Mouse (Mus musculus) urinary bladder, adult 2 months (tissue): ENCODE results near the gene Rasgef1b. TPM values are rescaled to one million over a fixed set of nuclear protein-coding genes. Genes with fewer than 3 reads are reported as not detected.

ENCODE experiments used
- DNase-seq: peaks from one replicate; pipeline ENCODE4 v3.0.0; 2022; ENCODE audit warnings: low spot score
- polyA plus RNA-seq: library from polyadenylated mRNA; depleted of rRNA; stranded (reverse); fragments of >200 nt; gene quantifications from 2 replicates; pipeline ENCODE4 v1.2.3, GENCODE M21; 2012

Rasgef1b gene
- polyA plus RNA-seq, 1 experiment: 5.7 TPM

- no peak for DNase-seq
Measured at GRCm38 (mm10) chr5:99541999-99542765, 186.7 kb downstream of the Rasgef1b start.

- DNase-seq: no peak
Measured at GRCm38 (mm10) chr5:99541321-99541895, 187.5 kb downstream of the Rasgef1b start.

DNA sequence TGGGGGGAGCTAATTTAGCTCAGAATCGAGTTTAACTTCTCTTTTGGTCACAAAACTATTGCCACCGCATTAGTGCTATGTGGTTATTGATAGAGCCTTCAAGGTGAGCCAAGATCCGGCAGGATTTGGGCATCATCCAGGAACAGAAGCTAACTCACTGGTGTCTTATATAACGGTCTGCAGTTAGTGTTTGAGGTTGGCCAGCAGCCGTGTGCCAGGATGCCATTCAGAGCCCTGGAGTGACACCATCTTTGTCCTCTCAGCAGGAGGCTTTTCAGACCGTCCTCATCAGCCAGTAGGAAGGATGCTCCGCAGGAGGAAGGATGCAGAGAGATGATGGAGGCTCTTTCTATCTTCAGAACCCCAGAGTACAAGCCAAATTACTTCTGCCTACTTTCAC lies 195.4 kb downstream of the Rasgef1b start:
- no peak for DNase-seq

GRCm38 (mm10) chr5:99526797-99527201 lies 202.1 kb downstream of the Rasgef1b start:
- no peak for DNase-seq

DNA sequence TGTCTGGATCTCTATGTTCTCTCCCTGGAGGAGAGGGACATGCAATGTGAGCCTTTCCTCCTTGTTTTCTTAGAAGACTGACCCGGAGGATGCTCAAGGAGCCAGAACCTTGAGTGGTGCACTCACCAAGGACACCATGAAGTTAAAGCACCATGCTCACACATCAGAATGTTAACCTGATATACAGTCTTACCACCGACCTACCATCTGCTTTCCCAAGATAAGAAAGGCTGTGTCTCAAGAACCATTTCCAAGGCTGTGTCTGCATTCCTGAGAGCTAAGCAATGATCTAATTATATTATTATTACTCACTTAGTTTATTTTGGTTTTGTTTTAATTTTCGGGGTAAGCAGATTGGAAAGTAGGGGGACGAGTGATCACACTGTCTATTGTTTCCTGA lies 203.2 kb downstream of the Rasgef1b start:
- DNase-seq: no peak

DNA sequence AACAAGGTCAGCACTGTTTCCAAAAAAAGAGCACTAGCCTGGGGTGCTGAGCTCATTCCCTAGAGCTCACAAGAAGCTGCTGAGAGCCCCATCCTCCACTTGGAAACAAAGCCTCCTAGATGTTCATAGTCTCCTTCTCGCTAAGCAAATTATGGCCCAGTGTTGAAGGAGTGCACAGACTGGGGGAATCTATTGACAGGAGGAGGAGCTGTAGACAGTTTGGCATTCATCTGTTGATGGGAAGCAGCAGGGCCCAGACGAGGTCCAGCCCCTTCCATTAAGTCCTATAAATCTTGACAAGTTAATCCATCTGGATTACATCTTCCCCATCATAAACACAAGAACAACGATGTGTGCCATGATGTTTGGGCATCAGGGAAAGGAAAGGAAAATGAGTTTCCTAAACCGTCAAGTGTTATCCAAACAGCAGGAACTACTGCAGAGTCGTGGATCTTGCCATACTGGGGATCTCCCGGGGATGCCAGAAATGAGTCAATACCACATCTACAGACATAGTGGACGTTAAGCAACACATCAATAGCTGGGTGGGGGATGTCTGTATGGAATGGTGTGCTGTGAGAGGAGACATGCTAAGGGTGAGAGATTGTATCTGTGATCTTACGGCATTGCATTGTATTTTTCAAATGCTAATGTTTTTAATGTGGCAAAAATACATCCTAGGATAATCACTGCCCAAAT lies 206.1 kb downstream of the Rasgef1b start:
- DNase-seq: no peak

- DNase-seq: no peak
Measured at GRCm38 (mm10) chr5:99521411-99521810, 207.5 kb downstream of the Rasgef1b start.

DNA sequence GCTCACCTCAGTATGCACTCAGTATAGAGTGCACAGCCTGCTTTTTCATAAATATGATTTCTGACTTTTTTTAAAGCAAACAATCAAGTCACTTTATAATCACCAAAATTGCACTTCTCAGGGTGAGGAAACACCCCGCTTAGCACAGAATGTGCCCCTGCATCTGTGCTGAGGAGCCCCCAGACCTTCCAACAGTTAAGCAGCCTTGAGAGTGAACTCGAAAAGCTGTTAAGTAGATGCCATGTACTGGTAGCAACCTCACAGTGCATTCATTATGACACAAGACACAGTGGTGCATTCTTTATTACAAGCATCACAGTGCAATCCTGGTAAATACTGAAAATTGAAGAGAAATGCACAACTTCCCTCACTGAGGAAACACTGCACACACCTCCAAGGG lies 209.3 kb downstream of the Rasgef1b start:
- no peak for DNase-seq

- DNase-seq: no peak
Measured at GRCm38 (mm10) chr5:99519023-99519422, 209.8 kb downstream of the Rasgef1b start.

GRCm38 (mm10) chr5:99516207-99516606 lies 212.7 kb downstream of the Rasgef1b start:
- DNase-seq: no peak

DNA sequence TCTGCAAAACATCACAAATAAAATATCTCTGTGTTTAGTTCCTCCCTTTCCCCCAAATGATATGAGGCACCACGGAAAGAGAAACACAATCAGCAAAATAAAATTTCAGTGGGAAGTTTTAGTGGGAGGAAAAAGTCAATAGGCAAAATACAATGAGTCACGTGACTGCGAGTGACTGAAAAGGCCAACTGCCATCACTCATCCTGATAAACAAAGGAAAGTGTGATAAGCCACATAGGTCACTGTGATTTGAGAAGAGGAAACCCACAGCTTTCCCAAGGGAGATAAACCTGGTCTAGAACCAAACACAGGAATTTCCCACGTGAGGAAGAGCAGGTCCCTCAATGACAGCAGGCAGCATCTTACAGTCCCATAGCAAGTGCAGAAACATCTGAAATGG lies 213.1 kb downstream of the Rasgef1b start:
- DNase-seq: no peak

- DNase-seq: no peak
Measured at GRCm38 (mm10) chr5:99513209-99513880, 215.5 kb downstream of the Rasgef1b start.

DNA sequence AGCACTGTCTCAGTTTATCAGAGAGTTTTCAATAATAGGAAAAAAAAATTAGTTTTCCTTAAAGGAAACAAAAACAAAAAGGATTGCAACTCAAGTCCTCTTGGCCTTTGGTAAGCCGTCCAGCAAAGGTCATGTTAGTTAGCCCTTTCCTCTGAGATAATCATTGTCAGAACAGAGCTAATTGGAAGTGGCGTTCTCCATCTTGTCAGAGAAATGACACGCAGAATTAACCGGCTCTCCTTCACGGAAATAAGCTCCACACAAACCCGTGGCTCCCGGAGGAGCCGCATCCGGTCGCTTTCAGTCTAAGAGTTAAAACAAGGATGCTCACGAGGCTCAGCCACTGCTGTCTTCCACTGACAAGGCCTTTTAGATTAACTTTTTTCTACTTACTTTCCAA lies 217.8 kb downstream of the Rasgef1b start:
- no peak for DNase-seq

GRCm38 (mm10) chr5:99506109-99506508 lies 222.8 kb downstream of the Rasgef1b start:
- no peak for DNase-seq

GRCm38 (mm10) chr5:99504349-99504830 lies 224.5 kb downstream of the Rasgef1b start:
- no peak for DNase-seq

GRCm38 (mm10) chr5:99502681-99503080 lies 226.2 kb downstream of the Rasgef1b start:
- DNase-seq: no peak

DNA sequence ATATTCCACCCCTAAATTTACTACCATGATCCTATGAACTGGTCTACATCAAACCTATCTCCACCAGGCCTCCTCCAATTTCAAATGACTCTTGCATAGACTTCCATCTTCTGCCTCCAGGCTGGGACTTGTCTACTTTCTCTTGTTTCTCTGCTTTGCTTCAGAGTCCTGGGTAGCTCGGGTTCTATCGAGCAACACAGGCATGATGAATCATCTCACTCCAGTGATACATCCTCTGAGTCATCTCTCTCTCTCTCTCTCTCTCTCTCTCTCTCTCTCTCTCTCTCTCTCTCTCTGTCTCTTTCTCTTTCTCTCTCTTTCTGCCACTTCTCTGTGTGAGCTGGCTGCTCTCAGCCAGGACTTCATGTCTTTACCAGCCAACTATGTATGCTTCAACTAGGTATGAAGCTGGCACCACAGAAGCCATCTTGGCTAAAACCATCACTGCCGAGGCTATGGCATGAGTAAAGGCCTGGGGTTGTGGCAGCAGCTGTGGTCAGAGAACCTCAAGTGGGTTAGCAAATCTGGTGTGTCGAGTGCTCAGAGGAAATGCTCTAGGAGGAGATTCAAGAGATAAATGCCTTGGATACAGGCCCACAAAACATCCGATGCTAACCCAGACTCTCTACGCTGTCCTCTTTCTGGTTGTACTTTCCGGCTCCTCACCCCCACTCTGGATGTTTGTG lies 229.3 kb downstream of the Rasgef1b start:
- DNase-seq: no peak

- no peak for DNase-seq
Measured at GRCm38 (mm10) chr5:99497856-99498255, 231.0 kb downstream of the Rasgef1b start.

DNA sequence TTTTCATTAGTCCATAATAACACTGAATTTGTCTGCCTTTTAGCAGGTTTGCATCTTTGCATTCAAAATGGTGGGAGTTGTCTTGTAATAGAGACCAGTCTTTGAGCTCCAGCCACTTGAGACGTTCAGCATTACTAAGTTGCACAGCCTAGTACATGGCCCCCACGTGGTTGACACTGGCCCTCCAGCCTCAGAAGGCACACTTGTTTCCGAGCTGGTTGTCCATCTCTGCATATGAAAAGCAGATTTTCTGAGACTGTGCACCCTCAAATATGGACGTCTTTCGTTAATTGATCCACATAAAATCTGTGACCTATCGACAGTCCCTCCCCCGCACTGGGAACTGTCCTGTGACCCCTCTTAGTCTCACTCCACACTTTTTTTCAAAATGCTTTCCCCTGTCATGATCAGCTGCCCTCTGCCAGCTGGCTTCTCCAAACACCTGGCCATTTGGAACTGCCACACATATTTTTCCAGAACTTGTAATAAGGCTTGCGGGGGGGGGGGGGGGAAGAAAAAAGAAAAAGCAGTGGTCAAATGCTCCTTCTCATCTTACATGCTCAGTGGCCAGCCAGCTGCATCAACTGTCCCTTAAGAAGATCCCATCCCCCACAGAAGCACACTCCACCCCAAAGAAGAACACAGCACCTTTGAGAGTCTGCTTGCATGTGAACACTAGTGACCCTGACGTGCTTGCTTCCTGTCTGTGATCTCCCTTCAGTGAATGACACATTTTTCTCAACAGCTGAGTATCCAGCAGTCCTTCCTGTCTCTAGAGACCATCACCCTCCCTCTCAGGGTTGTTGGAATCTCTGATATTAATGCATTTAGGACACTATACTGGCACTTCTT lies 231.7 kb downstream of the Rasgef1b start:
- DNase-seq: no peak

DNA sequence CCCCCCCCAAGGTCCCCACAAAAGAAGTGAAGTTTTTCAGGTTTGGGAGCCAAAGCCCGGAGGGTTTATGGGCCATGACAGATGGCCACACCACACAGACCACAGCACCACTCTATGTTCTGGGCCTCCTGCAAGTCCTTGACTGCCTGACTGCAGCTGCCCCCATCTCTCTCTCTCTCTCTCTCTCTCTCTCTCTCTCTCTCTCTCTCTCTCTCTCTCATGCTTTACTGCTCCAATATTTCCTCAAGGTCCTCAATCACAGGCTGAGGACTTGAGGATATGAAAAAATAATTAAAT lies 232.8 kb downstream of the Rasgef1b start:
- DNase-seq: no peak
